Mouse (Mus musculus): ENCODE data around the gene Sigirr. TPM values are rescaled to one million over a fixed set of nuclear protein-coding genes. Genes with fewer than 3 reads are reported as not detected.

Gene Sigirr
- polyA plus RNA-seq, 1 experiment from 2014 or later: 2.8 TPM

DNA sequence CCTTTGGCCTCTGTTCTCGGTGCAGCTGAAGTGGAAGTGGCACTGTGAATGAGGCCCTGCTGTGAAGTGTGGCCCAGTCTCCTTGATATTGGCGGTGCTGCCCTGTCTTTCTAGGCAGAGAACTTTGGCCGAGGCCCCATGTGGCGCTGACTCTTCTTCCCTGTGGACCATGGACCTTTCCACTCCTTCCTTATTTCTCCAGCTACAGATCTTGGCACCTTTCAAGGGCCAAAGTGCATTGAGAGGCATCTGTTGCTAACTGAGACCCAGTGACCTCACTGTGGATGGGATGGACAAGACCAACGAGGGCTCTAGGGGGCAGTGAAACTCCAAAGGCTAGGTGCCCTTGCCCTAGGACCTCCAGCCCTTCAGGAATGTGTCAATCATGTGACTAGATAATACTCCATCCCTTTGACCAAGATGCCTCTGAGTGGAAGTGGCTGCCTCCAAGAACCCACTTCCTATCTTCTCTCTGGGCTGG, 20.7 kb upstream of the Sigirr start:
- Histone ChIP-seq H3K4me1 (ENCODE audit: control insufficient read depth in 2 of 2, insufficient read depth in 2 of 2, low read length in 2 of 2) (peaks cover 4 to 6% of the 10 kb centered on the region in 2 experiments; a peak in 3 of 4 replicates), H3K4me3 (ENCODE audit: control insufficient read depth in 1 of 2, insufficient read depth in 1 of 2, low read depth in 1 of 2, low read length in 2 of 2) (no peak overlapping the region), H3K36me3 (ENCODE audit: control insufficient read depth, insufficient read depth, low read length) (no peaks in the 10 kb centered on the region), H3K27ac (replicated peaks in 1 of 2; ENCODE audit: control insufficient read depth in 1 of 2, insufficient read depth in 1 of 2, low read depth in 2 of 2, low read length in 2 of 2) (no peak overlapping the region), H3K4me2 (ENCODE audit: low read length) (no peak overlapping the region), H3K9ac (ENCODE audit: low read length) (no peak overlapping the region), H3K9me3 (ENCODE audit: control insufficient read depth, low read length) (no peaks in the 10 kb centered on the region), H3K27me3 (ENCODE audit: control insufficient read depth, insufficient read depth, low read length) (0 out of 2 replicates have a peak, but pooled peaks cover 7% of the 10 kb centered on the region)
- 70% methylated on average over 5 of the region's 5 CpGs for WGBS
- no peak for ATAC-seq (ENCODE audit: insufficient number of reproducible peaks, insufficient read depth, low FRiP score, low read depth)

DNA sequence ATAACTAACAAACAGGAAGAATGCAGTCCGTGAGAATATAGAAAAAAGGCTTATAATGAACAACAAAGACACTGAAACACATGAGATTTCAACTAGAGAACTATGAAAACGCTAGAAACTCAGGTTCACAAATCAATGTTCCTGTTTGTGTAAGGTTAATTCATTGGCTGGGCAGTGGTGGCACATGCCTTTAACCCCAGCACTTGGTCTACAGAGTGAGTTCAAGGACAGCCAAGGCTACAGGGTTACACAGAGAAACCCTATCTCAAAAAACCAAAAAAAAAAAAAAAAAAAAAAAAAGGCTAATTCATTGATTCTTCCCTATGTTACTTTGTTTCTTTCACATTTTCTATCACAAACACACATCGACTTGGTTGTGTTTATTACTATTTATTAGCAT, 20.2 kb upstream of the Sigirr start:
- H3K27ac ChIP-seq (replicated peaks in 1 of 2; ENCODE audit: control insufficient read depth in 1 of 2, insufficient read depth in 1 of 2, low read depth in 2 of 2, low read length in 2 of 2): no peak overlapping the region
- H3K9me3 ChIP-seq (ENCODE audit: control insufficient read depth, low read length): no peaks in the 10 kb centered on the region
- H3K4me2 ChIP-seq (ENCODE audit: low read length): no peak overlapping the region
- H3K9ac ChIP-seq (ENCODE audit: low read length): no peak overlapping the region
- no peak for ATAC-seq (ENCODE audit: insufficient number of reproducible peaks, insufficient read depth, low FRiP score, low read depth)
- 83% methylated on average over 3 of the region's 3 CpGs for WGBS
- no peak overlapping the region for H3K4me3 ChIP-seq (ENCODE audit: control insufficient read depth in 1 of 2, insufficient read depth in 1 of 2, low read depth in 1 of 2, low read length in 2 of 2)
- H3K27me3 ChIP-seq (ENCODE audit: control insufficient read depth, insufficient read depth, low read length): 0 out of 2 replicates have a peak, but pooled peaks cover 7% of the 10 kb centered on the region
- peaks cover 3 to 4% of the 10 kb centered on the region in 2 experiments; a peak in 3 of 4 replicates for H3K4me1 ChIP-seq (ENCODE audit: control insufficient read depth in 2 of 2, insufficient read depth in 2 of 2, low read length in 2 of 2)
- H3K36me3 ChIP-seq (ENCODE audit: control insufficient read depth, insufficient read depth, low read length): no peaks in the 10 kb centered on the region

DNA sequence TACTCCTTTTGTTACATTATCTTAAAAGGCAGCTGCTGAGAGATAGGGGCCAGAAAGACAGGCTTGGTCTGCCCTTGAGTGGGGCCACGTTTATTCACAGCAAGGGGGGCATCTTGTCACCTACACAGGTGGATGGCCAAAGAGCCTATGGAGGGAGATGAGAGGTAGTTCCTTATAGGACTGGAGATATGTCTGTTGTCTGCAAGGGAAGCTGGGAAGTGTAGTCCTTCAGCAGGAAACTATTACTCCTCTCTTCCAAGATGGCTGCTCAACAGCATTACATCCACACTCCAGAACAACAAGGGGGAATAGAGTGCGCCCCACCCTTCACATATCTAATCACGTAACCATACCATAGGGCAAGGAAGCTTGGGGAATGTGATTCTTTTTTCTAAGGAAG, 19.1 kb upstream of the Sigirr start:
- ATAC-seq (ENCODE audit: insufficient number of reproducible peaks, insufficient read depth, low FRiP score, low read depth): no peak
- Histone ChIP-seq H3K36me3 (ENCODE audit: control insufficient read depth, insufficient read depth, low read length) (no peaks in the 10 kb centered on the region), H3K9ac (ENCODE audit: low read length) (no peak overlapping the region), H3K9me3 (ENCODE audit: control insufficient read depth, low read length) (no peaks in the 10 kb centered on the region), H3K4me1 (ENCODE audit: control insufficient read depth in 2 of 2, insufficient read depth in 2 of 2, low read length in 2 of 2) (peaks cover 2 to 4% of the 10 kb centered on the region in 2 experiments; a peak in 3 of 4 replicates), H3K27me3 (ENCODE audit: control insufficient read depth, insufficient read depth, low read length) (0 out of 2 replicates have a peak, but pooled peaks cover 7% of the 10 kb centered on the region), H3K4me3 (ENCODE audit: control insufficient read depth in 1 of 2, insufficient read depth in 1 of 2, low read depth in 1 of 2, low read length in 2 of 2) (no peak overlapping the region), H3K4me2 (ENCODE audit: low read length) (no peak overlapping the region), H3K27ac (replicated peaks in 1 of 2; ENCODE audit: control insufficient read depth in 1 of 2, insufficient read depth in 1 of 2, low read depth in 2 of 2, low read length in 2 of 2) (no peak overlapping the region)
- WGBS: 56% methylated on average over 3 of the region's 3 CpGs

DNA sequence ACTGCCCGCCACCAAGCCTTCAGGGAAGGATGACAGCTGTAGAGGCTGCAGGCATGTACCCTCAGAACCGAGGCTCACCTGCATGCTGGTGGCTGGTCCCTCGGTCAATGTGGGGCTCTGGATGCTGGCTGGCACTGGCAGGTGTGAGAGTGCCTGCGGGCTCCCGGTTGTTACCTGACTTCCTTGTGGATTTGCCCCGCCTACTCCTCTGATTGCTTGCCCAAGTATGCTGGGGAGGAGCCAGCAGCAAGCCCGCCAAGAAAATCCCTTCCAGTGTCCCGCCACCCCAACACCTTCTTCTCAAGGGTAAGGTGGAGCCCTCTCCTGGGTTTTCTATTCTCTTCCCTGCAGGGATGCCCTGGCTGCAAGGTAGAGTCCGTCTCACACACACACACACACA, 17.3 kb upstream of the Sigirr start, which contains the start of gene Ano9:
Ano9 (minus strand) TSS at position 171 of the 400 bp plus-strand sequence.
- Histone ChIP-seq H3K27me3 (ENCODE audit: control insufficient read depth, insufficient read depth, low read length) (0 out of 2 replicates have a peak, but pooled peaks cover 7% of the 10 kb centered on the region), H3K9me3 (ENCODE audit: control insufficient read depth, low read length) (no peaks in the 10 kb centered on the region), H3K4me1 (ENCODE audit: control insufficient read depth in 2 of 2, insufficient read depth in 2 of 2, low read length in 2 of 2) (peaks cover 2 to 4% of the 10 kb centered on the region in 2 experiments; a peak in 1 of 4 replicates), H3K9ac (ENCODE audit: low read length) (no peak within 1 kb of the TSS), H3K36me3 (ENCODE audit: control insufficient read depth, insufficient read depth, low read length) (no peaks in the 10 kb centered on the region), H3K27ac (replicated peaks in 1 of 2; ENCODE audit: control insufficient read depth in 1 of 2, insufficient read depth in 1 of 2, low read depth in 2 of 2, low read length in 2 of 2) (no peak within 1 kb of the TSS), H3K4me3 (ENCODE audit: control insufficient read depth in 1 of 2, insufficient read depth in 1 of 2, low read depth in 1 of 2, low read length in 2 of 2) (no peak within 1 kb of the TSS), H3K4me2 (ENCODE audit: low read length) (peak within 1 kb of the TSS; percentile 13; the same call in 1 of the 2 replicates)
- no peak for ATAC-seq (ENCODE audit: insufficient number of reproducible peaks, insufficient read depth, low FRiP score, low read depth)
- WGBS: 12% methylated on average over 9 of the region's 9 CpGs

DNA sequence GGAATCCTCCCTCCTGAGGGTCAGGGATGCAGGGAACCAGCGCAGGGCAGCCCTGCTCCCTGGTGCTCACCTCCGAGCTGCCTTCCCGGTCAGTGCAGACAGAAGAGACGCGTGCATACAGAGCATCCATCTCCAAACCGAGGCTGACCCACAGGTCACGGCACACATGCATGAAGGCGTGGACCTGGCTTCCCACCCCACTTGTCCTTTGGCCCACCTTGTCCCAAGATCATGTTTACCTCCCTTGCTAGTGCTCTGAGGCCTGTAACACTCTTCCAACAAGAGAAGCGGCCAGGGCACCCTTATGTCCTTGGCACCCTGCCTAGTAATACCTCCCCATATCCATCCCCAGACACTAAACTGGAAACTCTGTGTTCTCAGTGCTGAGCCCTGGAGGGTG, 15.5 kb upstream of the Sigirr start:
- no peaks in the 10 kb centered on the region for H3K9me3 ChIP-seq (ENCODE audit: control insufficient read depth, low read length)
- no peak overlapping the region for H3K4me2 ChIP-seq (ENCODE audit: low read length)
- no peak overlapping the region for H3K27ac ChIP-seq (replicated peaks in 1 of 2; ENCODE audit: control insufficient read depth in 1 of 2, insufficient read depth in 1 of 2, low read depth in 2 of 2, low read length in 2 of 2)
- H3K4me3 ChIP-seq (ENCODE audit: control insufficient read depth in 1 of 2, insufficient read depth in 1 of 2, low read depth in 1 of 2, low read length in 2 of 2): no peak overlapping the region
- no peaks in the 10 kb centered on the region for H3K36me3 ChIP-seq (ENCODE audit: control insufficient read depth, insufficient read depth, low read length)
- no peak overlapping the region for H3K9ac ChIP-seq (ENCODE audit: low read length)
- H3K27me3 ChIP-seq (ENCODE audit: control insufficient read depth, insufficient read depth, low read length): 0 out of 2 replicates have a peak, but pooled peaks cover 7% of the 10 kb centered on the region
- 83% methylated on average over 9 of the region's 9 CpGs for WGBS
- no peak for ATAC-seq (ENCODE audit: insufficient number of reproducible peaks, insufficient read depth, low FRiP score, low read depth)
- no peaks in the 10 kb centered on the region for H3K4me1 ChIP-seq (ENCODE audit: control insufficient read depth in 2 of 2, insufficient read depth in 2 of 2, low read length in 2 of 2)

DNA sequence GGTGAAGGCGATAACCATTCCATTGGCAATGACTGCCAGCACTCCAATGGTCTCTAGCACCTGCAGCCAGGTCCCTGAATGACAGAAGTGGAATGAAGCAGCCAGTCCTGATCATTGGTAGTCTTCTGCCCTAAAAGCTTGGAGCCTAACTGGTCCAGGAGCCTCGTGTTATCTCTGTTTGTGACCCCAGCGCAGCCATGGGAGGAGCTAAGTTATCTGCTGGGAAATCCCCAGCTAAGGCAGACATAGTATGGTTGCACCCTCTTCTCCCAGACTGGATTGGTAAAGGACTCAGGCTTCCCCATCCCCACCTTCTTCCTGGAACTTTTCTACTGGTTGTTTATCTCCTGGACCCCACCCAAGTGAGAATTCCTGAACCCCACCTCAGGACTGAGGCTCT, 2.8 kb upstream of the Sigirr start:
- ATAC-seq (ENCODE audit: insufficient number of reproducible peaks, insufficient read depth, low FRiP score, low read depth): no peak
- WGBS: 46% methylated on average over 3 of the region's 3 CpGs
- Histone ChIP-seq H3K4me1 (ENCODE audit: control insufficient read depth in 2 of 2, insufficient read depth in 2 of 2, low read length in 2 of 2) (peaks cover 3 to 12% of the 10 kb centered on the region in 2 experiments; a peak in 1 of 4 replicates), H3K27ac (replicated peaks in 1 of 2; ENCODE audit: control insufficient read depth in 1 of 2, insufficient read depth in 1 of 2, low read depth in 2 of 2, low read length in 2 of 2) (no peak overlapping the region), H3K9ac (ENCODE audit: low read length) (no peak overlapping the region), H3K4me2 (ENCODE audit: low read length) (no peak overlapping the region), H3K4me3 (ENCODE audit: control insufficient read depth in 1 of 2, insufficient read depth in 1 of 2, low read depth in 1 of 2, low read length in 2 of 2) (no peak overlapping the region), H3K36me3 (ENCODE audit: control insufficient read depth, insufficient read depth, low read length) (no peaks in the 10 kb centered on the region), H3K9me3 (ENCODE audit: control insufficient read depth, low read length) (no peaks in the 10 kb centered on the region), H3K27me3 (ENCODE audit: control insufficient read depth, insufficient read depth, low read length) (peaks cover 37% of the 10 kb centered on the region)

DNA sequence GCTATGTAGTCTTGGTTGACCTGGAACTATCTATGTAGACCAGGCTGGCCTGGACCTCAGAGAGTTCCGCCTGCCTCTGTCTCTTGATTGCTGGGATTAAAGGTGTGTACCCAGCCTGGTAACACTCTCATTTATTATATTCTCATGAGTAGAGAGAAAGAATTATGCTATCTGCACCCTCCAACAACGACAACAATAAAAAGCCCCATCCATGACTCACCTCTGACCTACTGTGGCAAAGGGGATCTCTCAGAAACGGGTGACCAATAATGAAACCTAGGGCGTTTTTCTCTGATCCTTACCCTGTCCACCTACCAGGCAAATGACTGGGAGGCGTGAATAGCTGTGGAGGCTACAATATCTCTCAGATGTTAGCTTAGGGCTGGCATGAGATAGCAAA, 3.2 kb downstream of the Sigirr start:
- ATAC-seq (ENCODE audit: insufficient number of reproducible peaks, insufficient read depth, low FRiP score, low read depth): no peak
- 71% methylated on average over 5 of the region's 5 CpGs for WGBS
- H3K27me3 ChIP-seq (ENCODE audit: control insufficient read depth, insufficient read depth, low read length): peaks cover 37% of the 10 kb centered on the region

More for the DNA sequence above, 3.2 kb downstream of the Sigirr start:
- H3K27ac ChIP-seq (replicated peaks in 1 of 2; ENCODE audit: control insufficient read depth in 1 of 2, insufficient read depth in 1 of 2, low read depth in 2 of 2, low read length in 2 of 2): no peak overlapping the region
- H3K9me3 ChIP-seq (ENCODE audit: control insufficient read depth, low read length): no peaks in the 10 kb centered on the region
- peaks cover 9 to 16% of the 10 kb centered on the region in 2 experiments; a peak in 2 of 4 replicates for H3K4me1 ChIP-seq (ENCODE audit: control insufficient read depth in 2 of 2, insufficient read depth in 2 of 2, low read length in 2 of 2)
- H3K9ac ChIP-seq (ENCODE audit: low read length): no peak overlapping the region
- H3K36me3 ChIP-seq (ENCODE audit: control insufficient read depth, insufficient read depth, low read length): no peaks in the 10 kb centered on the region
- H3K4me2 ChIP-seq (ENCODE audit: low read length): no peak overlapping the region
- H3K4me3 ChIP-seq (ENCODE audit: control insufficient read depth in 1 of 2, insufficient read depth in 1 of 2, low read depth in 1 of 2, low read length in 2 of 2): no peak overlapping the region
